Mouse (Mus musculus) heart, postnatal 25 days (tissue): ENCODE data around the gene Tsga13. TPM values are rescaled to one million over a fixed set of nuclear protein-coding genes. Genes with fewer than 3 reads are reported as not detected.

Experiments used
- DNase-seq: peaks from one replicate; pipeline ENCODE4 v3.0.0; 2022; ENCODE audit warnings: low spot score
- intact Hi-C: fragments of 180-260 bp; cut with DNase I; formaldehyde crosslinking; loops from one replicate; pipeline ENCODE4 v1.15.1; 2025
- total RNA-seq, 2 experiments: library from RNA; stranded (reverse); gene quantifications; 2 replicates each; pipeline ENCODE4 v1.2.3; 2021

Tsga13 gene
- total RNA-seq, 2 experiments from 2014 or later: not detected

- intact Hi-C loops: no loop called here
- DNase-seq: no peak
These were observed 48.9 kb downstream of the Tsga13 start for GRCm38 (mm10) chr6:30866501-30866900.

- intact Hi-C loops: no loop called here
- no peak for DNase-seq
These were observed 50.2 kb downstream of the Tsga13 start for GRCm38 (mm10) chr6:30865031-30865678.

GRCm38 (mm10) chr6:30855956-30856355 lies 59.4 kb downstream of the Tsga13 start:
- intact Hi-C loops: no loop called here

GRCm38 (mm10) chr6:30855205-30855604 lies 60.2 kb downstream of the Tsga13 start:
- intact Hi-C loops: no loop called here
- no peak for DNase-seq

More at GRCm38 (mm10) chr6:30855956-30856355, 59.4 kb downstream of the Tsga13 start:
- DNase-seq: no peak

GRCm38 (mm10) chr6:30849818-30850217 lies 65.6 kb downstream of the Tsga13 start:
- intact Hi-C loops: no loop called here
- DNase-seq: no peak

Other genes starting within 250 kb of the Tsga13 start
- 1 to 10 TPM; 1.9 to 3.1 TPM for gene Cep41, start 221.8 kb downstream of the Tsga13 start, total RNA-seq
- gene Mest, start 192.0 kb downstream of the Tsga13 start, total RNA-seq: 10 to 100 TPM; 12.3 to 15.2 TPM
- gene Copg2, start 18.8 kb downstream of the Tsga13 start, total RNA-seq: 10 to 100 TPM; 37.7 to 42.7 TPM
- under 1 TPM; 0.31 to 0.36 TPM for gene Klf14, start 43.5 kb upstream of the Tsga13 start, total RNA-seq